Mouse (Mus musculus): ENCODE results near the gene Afap1l2. TPM values are rescaled to one million over a fixed set of nuclear protein-coding genes. Genes with fewer than 3 reads are reported as not detected.

Gene Afap1l2
- total RNA-seq, 2 experiments from 2014 or later: 29.4 to 34.7 TPM

DNA sequence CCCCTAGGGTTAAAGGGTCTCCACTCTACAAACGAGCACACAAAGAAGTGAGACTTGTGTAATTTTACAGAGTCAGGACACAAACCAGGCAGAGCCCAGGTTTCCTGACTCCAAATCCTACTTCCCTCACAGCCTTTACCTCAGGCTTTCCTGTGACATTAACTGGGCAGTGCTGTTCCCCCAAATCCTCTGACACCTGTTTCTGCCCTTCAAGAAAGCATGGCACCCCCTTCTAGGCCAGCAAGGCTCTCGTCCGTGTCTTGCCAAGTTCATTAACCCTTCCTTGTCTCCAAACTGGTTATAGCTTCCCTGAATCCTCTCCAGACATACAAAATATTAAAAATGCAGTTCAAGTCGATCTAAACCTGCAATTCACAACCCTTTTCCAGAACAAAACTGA, 2.0 kb upstream of the Afap1l2 start:
- DNase-seq (ENCODE audit: low spot score in 2 of 2): no peak

- no peak for DNase-seq (ENCODE audit: low spot score in 2 of 2)
Observed at GRCm38 (mm10) chr19:57009653-57010052, 1.6 kb upstream of the Afap1l2 start.

DNA sequence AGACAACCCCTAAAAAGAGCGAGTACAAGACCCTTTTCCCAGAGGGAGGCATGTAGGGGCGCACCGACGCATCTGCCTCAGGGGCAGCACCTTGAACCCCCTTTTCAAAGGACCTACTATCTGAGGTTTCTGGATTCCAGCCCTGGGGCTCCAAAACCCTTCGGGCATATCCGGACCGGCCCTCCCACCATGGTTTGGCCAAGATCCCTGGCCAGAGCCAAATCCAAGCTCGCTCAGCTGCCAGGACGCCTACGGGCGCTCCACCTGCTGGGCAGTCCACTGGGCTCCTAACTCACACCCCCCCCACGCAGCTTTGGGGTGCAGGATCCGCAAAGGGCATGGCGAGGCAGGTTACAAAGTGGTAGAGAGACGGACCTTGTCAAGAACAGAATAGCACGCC, 737 bp downstream of the Afap1l2 start:
- peak; percentile 31 to 65 for DNase-seq (ENCODE audit: low spot score in 2 of 2)

GRCm38 (mm10) chr19:57006841-57007240, 1.2 kb downstream of the Afap1l2 start:
- DNase-seq (ENCODE audit: low spot score in 2 of 2): no peak

- DNase-seq (ENCODE audit: low spot score in 2 of 2): peak; percentile 46 to 74
Observed at GRCm38 (mm10) chr19:57005062-57005461, 3.0 kb downstream of the Afap1l2 start.

DNA sequence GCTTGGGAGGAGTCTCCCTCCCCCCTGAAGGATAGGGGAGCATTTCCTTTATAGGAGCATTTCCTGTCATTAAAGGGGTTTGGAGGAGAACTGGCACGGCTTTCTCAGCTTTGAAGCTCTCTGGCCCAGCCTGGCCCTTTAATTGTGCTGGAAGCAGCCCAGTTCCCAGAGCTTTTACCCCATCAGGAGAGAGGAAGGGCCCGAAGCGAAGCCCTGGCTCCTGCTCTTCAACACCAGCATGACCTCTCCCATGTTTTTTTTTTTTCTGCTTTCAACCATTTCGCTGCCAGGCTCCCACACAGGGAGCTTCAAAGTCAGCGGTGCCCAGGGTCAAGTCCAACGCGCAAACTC, 4.6 kb downstream of the Afap1l2 start:
- no peak for DNase-seq (ENCODE audit: low spot score in 2 of 2)

DNA sequence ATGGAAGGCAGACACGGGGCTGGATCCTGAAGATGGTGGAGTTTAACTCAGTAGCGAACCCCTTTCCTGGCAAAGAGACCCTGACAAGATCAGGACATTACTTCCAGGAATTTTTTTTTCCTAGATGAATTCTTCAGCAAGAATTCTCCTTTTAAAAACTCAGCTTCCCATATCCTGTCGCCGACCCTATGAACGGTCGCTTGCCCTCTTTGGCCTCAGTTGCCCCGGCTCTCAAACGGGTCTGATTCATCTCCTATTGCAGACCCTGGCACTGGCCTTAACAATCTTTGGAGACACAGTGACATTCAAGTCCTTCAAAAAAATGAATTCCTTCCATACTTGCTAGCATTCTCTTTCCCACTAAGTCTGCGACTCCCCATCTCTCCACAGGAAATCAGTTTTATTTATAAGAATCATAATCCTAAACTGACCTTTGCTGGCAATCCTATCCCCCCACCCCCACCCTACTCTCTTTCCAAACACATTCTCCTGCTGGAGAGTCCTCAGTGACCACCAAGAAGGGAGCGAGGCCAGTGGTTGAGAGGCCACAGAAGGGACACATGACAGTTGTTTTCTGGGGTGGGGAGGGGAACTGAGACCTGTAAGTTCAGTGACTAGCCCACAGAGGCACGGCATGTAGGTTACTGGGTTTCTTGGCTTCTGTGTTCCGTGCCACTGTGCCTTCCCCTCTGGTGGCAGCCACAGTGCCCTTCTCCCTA, 5.1 kb downstream of the Afap1l2 start:
- DNase-seq (ENCODE audit: low spot score in 2 of 2): no peak

DNA sequence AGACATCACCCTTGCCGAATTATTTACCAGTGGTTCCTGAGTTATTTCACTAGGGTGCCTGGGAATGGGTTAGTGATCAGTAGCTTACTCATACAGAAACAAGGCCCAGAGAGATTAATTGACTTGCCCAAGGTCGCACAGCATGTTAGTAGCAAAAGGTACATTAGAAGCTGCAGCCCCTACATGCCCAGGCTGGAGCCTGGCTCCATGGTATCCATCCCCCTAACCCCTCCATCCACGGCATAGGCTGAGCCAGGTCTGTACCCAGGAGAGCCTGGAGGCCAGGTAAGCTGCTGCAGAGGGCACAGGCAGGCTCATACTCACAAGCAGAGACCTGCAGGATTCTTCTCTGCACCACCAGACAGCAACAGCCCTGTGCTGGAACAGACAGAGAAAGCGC, 6.1 kb downstream of the Afap1l2 start:
- no peak for DNase-seq (ENCODE audit: low spot score in 2 of 2)

DNA sequence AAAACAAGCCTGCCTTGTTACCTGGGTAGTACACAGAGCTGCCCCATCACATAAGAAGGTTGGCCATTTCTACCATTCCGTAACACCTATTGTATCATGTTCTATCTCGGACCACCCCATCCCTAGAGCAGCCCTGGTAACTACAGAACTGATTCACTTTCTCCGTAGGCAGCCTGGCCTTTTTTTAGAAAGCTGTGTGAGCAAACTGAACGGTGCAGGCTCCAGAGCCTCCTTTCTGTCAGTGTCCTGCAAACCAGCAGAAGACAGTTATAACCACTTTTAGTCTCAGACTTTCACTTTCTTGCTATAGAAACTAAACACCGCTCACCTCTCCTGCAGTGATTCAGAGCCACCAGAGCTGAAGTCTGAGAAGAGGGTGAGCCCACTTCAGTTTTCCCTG, 7.4 kb downstream of the Afap1l2 start:
- DNase-seq (ENCODE audit: low spot score in 2 of 2): no peak

DNA sequence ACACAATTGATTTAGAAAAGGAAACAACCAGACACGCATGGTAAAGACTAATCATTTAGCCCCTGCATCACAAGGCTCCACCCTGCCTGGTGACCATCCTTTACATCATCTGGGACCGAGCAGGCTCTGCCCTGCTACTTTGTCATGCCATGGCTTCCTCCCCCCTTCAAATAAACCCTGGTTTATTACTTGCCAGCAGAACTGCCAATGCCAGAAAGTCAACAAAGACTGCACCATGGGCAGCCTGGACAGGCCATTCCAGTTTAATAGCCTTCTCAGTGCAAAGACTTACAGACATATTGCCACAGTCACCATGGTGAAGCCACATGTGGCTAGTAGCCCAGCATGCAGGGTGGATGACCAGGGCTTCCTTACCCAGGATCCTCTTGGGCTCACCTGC, 8.2 kb downstream of the Afap1l2 start:
- no peak for DNase-seq (ENCODE audit: low spot score in 2 of 2)

- no peak for DNase-seq (ENCODE audit: low spot score in 2 of 2)
Observed at GRCm38 (mm10) chr19:56998910-56999309, 9.1 kb downstream of the Afap1l2 start.

- no peak for DNase-seq (ENCODE audit: low spot score in 2 of 2)
Observed at GRCm38 (mm10) chr19:56998331-56998730, 9.7 kb downstream of the Afap1l2 start.

DNA sequence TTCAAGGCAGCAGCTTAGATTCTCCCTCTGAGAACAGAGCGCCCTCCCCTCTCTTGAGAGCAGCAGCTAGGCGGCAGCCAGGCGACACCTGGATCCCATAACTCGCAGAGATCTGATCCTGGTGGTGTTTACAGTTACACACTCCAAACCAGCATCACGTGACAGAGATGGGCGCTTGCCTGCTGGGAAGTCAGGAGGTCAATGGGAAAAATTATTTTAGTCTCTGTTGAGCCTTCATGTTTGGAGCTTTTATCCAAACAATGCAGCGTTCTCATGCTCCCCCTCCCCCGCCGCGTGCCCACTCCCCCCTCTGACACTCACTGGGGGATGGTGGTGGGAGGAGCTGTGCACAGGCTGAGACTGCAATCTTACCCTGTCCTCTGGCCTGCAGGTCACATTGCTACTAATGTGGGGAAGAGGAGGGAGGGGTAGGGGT, 10.8 kb downstream of the Afap1l2 start:
- peak in 1 of 2 experiments; percentile 37 for DNase-seq (ENCODE audit: low spot score in 2 of 2)

GRCm38 (mm10) chr19:56995441-56995840, 12.6 kb downstream of the Afap1l2 start:
- DNase-seq (ENCODE audit: low spot score in 2 of 2): no peak

GRCm38 (mm10) chr19:56994653-56995052, 13.4 kb downstream of the Afap1l2 start:
- DNase-seq (ENCODE audit: low spot score in 2 of 2): no peak

DNA sequence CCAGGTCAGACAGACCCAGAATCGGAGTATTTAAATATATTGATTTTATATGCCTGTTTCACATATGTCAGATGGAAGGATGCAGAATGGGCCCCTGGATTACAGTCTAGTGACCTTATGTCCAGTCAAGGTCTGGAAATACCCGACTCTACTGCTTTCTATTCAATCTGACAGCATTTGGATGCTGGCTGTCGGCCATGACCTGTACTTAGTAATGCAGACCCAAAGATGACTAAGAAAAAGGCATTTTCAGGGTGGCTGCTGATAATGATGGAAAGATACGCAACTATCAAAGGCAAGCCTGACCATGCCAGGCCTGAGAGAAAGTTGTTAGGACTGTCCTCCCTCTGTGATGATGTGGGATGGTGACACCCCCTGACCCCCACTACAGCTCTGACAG, 14.3 kb downstream of the Afap1l2 start:
- DNase-seq (ENCODE audit: low spot score in 2 of 2): no peak

DNA sequence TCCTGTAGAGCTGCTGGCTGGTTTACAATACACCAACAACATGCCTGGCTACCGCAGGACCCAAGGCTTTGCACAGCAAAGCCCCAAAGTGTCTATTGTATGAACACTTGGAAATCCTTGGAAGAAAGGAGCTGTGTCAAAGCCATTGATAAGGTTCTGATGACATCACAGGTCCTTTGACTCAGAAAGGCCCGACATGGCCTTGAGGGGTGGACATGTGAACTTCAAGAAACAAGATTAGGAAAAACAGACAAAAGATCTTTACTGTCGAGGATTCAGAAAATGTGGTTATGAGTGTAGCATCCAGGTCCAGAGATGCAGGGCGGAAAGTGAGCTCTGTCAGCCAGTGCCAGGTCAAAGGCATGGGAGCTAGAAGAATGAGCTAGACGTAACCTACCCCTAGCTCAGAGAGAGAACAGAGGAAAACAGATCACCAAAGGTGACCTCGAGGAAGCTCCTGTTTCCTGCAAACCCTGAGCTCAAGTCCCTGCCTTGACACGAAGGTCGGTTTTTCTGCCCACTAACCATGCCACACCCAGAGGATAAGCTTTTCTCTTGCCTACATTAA, 15.0 kb downstream of the Afap1l2 start:
- DNase-seq (ENCODE audit: low spot score in 2 of 2): no peak

DNA sequence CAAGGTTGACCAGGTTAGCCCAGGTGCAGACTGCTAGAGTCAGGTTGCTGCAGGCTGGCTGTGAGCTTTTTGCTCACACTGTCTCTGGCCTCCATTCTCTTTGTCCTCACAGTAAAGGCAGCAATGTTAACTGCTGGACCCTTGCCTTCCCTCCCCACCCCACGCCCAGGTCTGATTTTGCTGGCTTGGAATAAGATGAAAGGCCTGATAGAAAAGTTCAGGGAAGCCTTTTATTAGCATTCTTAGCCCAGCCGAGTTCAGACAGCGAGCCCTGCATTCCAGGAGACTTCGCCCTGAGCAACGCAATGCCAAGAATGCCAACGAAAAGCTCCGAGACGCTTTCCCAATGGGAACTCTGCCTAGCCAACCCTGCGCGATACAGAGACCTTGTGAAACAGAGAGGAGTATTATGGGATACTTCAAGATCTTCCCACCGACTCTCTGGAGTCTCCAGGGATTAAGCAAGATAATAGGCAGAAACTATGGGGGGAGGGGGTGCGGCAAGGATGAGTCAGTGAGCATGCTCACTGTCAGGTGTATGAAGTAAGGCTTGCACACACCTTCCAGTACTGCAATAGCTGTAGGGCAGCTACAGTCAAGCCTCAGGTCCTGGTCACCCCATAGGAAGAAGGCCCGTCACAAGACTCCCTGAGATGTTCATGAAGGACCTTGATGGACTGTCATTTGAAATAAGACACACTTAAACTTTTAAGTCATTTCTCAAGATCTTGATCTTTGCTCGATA, 17.5 kb downstream of the Afap1l2 start:
- no peak for DNase-seq (ENCODE audit: low spot score in 2 of 2)

- no peak for DNase-seq (ENCODE audit: low spot score in 2 of 2)
Observed at GRCm38 (mm10) chr19:56989171-56989570, 18.9 kb downstream of the Afap1l2 start.

GRCm38 (mm10) chr19:56984229-56984628, 23.8 kb downstream of the Afap1l2 start:
- peak; percentile 54 to 74 for DNase-seq (ENCODE audit: low spot score in 2 of 2)

DNA sequence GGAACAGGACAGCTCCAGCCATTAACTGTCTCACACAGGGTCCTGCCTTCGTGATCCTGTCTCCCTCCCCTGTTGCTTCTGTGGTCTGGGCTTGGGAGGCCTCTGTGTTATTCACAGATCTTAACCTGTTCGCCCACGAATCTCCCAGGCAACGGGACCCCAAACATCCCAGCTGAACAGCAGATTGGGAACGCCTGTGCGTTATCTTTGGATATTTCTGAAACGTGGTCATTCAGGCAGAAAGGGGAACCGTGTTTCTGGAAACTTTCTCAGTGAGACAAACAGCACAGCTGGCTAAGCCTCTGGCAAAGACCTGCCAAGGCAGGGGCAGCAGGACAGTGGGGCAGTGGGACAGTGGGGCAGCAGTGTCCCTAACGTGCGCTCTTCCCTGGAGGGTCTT, 24.3 kb downstream of the Afap1l2 start:
- no peak for DNase-seq (ENCODE audit: low spot score in 2 of 2)

- no peak for DNase-seq (ENCODE audit: low spot score in 2 of 2)
Observed at GRCm38 (mm10) chr19:56981760-56982159, 26.3 kb downstream of the Afap1l2 start.
